Mouse (Mus musculus): ENCODE measurements around the gene Zan.
A peak's percentile ranks its signal among the peaks of the same experiment; 100 is the strongest.
"Not testable (repeated sequence)": the region's sequence is repeated elsewhere in the genome, so short reads cannot be mapped to it uniquely, and the experiment has no call there.

Gene Zan

GRCm38 (mm10) chr5:137501709-137502666 is 25.1 kb upstream of the Zan start, which contains the start of gene Pop7:
Pop7 (minus strand) TSS chr5:137502518.
- DNase-seq (ENCODE audit: low spot score), result peak; percentile 100

- DNase-seq (ENCODE audit: low spot score), result no peak
These were observed 23.3 kb upstream of the Zan start for GRCm38 (mm10) chr5:137500186-137500585.

DNA sequence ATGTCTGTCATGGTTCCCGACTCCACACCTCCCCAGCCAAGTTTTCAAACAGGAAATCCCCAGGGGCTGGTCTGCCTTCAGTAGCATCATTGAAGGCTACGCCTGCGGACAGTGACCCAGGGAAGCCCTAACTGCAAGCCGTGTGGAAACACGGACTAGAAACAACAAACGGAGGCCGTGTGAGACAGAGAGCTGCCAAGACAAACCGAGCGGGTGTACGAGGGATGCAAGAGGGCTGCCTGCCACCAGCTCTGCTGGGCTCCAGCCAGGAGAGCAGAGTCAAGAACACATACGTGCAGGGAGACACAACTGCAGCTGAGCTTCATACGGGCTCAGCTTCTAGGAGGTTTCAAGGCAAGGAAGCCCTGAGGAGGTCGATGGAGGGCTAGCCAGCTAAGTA is 17.0 kb upstream of the Zan start:
- DNase-seq (ENCODE audit: low spot score), result peak; percentile 57

GRCm38 (mm10) chr5:137491559-137491958 is 14.7 kb upstream of the Zan start:
- DNase-seq (ENCODE audit: low spot score), result no peak

DNA sequence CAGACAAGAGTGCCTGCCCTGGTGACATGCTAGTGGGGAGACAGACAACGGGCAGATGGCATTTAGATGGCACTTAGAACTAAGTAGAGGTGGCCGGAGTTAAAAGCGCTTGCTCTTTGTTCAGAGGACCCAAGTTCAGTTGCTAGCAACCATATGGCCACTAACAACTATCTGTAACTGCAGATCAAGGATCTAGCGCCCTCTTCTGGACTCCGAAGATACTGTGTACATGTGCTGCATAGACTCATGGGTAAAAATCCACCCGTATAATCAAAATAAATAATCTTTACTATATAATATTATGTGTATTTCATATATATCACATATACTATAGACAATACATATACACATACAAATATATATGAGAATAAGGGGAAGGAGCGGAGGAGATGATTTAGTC is 10.8 kb upstream of the Zan start:
- no peak for DNase-seq (ENCODE audit: low spot score)

- no peak for DNase-seq (ENCODE audit: low spot score)
These were observed 8.9 kb upstream of the Zan start for GRCm38 (mm10) chr5:137485851-137486155.

- no peak for DNase-seq (ENCODE audit: low spot score)
These were observed 8.4 kb upstream of the Zan start for GRCm38 (mm10) chr5:137485071-137485850.

DNA sequence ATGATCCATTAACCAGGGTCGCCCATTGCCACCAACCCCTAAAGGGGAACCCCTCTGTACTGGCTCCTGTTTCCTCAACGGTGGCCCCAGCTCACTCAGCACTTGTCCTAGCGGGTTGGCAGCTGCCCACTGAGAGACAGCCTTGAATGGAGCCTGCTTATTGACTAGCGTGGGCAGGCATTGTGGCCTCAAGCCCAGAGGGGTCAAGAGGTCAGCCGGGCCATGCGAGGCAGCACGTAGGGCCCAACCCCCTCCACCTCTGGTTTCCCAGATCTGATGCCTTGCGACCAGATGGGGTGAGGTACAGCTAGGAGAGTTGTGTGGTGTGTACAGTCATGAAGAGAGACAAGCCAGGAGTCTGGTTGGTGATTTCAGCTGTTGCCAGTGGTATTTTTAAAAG is 5.0 kb upstream of the Zan start:
- DNase-seq (ENCODE audit: low spot score), result peak; percentile 70

DNA sequence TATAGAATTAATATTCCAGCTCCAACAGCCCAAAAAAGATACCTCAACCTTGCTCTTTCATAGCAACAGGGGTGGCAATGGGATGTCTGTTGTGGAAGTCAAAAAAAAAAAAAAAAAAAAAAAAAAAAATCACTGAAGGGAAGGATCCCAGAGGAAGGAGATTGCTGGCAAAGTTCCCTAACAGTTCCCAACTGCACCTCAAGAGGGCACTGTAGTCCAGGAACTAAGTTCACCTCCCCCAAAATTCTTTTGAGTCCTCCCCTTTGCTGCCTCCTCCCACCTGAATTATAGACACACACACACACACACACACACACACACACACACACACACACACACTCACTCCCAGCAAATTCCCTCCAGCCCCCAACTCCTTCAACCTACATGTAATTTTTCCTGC is 4.3 kb upstream of the Zan start:
- peak; percentile 94 for DNase-seq (ENCODE audit: low spot score)

GRCm38 (mm10) chr5:137474351-137474750 is 2.5 kb downstream of the Zan start:
- DNase-seq (ENCODE audit: low spot score), result no peak

DNA sequence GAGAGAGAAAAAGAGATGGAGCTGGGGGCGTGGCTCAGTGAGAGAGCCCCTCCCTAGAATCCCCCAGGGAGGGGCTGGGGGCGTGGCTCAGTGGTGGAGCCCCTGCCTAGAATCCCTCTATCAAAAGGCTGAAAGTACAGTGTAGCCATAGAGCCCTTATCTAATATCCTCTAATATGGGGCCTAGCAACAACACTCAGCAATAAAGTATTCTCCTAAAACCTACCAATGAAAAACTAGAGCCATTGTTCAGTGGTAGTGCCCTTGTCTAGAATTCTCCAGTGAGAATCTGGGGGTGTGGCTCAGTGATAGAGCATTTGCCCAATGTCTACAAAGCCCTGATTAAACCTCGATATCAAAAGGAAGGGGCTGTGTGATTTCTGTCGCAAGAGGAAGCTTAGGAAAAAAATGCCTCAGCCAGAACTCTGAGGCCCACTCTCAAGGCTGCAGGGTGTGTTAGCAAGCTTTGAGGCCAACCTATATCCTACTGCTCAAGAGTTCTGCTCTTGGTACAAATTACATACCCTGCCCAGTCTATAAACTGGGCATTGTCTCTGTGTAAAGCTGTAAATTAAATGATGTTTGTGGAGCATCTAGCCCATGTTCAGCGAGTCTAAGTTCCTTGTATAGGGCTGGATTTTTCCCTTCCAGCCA is 4.5 kb downstream of the Zan start:
- DNase-seq (ENCODE audit: low spot score), result no peak

- no peak for DNase-seq (ENCODE audit: low spot score)
These were observed 9.9 kb downstream of the Zan start for GRCm38 (mm10) chr5:137466946-137467345.

DNA sequence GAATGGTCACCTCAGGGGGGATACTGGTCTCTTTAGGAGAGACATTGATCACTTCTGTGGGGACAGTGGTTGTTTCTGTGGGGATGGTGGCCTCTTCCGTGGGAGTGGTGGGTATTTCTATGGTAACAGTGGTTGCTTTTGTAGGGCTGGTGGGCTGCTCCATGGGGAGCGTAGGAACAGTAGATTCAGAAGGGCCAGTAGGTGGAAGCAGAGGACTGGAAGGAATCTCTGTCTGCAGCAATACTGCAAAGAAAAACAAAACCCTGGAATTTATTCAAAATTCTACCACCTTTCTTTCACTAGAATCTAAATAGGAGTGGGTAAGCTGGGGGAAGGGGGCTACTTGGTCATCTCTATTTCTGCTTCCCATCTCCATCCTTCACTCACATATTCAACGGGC is 11.8 kb downstream of the Zan start:
- no peak for DNase-seq (ENCODE audit: low spot score)

- DNase-seq (ENCODE audit: low spot score), result no peak
These were observed 20.8 kb downstream of the Zan start for GRCm38 (mm10) chr5:137455866-137456591.

DNA sequence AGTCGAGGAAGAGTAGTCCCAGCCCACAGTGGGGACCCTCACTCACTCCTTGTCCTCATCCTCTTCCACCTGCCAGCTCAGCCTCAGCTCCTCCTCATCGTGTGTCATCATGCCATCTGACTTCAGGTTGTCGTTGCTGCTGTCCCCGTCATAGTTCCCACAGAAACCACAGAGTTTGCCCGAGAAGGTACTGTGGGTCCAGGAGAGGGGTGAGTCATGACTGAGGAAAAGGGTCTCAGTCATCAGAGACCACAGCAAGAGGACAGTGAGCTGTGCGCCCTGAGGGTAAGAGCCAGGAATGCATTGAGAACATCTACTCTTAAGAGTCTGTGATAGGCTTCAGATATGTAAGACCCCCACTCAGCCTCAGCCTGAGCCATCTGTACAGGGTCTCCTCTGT is 21.7 kb downstream of the Zan start:
- DNase-seq (ENCODE audit: low spot score), result no peak

DNA sequence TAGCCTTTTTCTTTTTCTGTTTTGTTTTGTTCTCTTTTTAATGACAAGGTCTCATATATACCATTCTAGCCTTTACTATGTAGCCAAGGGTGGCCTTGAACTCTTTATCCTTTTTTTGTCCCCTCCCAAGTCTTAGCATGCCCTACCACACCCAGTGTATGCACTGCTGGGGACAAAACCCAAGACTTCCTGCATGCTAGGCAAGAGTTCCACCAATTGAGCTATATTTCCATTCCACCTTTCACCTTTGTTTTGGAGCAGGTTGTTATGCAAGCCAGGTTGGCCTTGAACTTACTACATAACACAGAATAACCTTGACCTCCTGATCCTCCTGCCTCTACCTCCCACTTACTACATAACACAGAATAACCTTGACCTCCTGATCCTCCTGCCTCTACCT is 31.3 kb downstream of the Zan start:
- DNase-seq (ENCODE audit: low spot score), result no peak

DNA sequence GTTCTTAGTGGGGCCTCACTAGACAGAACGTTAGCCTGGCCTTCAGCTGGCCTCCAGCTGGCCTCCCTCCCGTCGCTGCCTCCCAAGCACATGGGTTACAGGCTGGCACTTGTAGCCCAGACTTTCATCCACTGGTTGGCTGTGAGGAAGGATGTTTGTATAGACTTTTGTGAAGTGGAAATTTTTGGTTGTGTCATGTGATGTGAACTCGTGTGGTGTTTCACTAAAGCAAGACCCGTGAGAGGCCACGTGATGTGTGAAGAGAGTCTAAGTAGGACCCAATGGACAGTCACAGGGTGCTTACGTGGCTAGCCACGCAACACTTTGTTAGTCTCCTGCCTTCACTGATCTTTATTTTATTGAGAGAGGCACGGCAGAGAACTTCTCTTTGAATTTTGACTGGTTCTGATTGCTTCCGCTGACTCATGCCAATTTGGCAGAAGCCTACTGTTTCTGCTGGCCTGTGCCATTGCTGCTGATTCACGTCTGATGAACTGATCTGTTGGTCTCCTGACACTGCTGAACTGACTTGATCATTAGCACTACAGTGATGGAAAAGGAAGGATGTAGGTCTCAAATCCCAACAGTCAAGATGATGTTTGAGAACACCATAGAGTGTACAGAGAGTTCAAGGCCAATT is 36.5 kb downstream of the Zan start:
- DNase-seq (ENCODE audit: low spot score), result peak; percentile 64

DNA sequence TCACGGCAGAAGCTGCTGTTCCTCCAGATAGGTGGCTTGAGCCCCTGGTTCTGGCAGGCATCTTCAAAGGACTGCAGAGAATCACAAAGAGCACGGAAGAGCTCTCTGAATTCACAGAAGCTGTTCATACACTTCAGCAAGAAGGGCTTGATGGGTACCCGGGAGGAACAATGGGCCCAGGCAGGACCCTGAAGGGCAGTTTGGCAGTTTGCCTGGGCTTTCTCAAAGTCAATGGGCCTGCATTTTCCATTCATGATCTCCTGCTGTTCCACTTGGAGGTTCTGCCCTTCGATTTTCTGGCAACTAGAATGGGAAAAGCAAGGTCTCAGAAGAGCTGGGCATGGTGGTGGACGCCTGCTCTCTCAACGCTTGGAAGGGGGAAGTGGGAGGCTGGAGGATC is 43.0 kb downstream of the Zan start:
- DNase-seq (ENCODE audit: low spot score), result no peak

GRCm38 (mm10) chr5:137430402-137430801 is 46.5 kb downstream of the Zan start:
- DNase-seq (ENCODE audit: low spot score), result not testable (repeated sequence)

DNA sequence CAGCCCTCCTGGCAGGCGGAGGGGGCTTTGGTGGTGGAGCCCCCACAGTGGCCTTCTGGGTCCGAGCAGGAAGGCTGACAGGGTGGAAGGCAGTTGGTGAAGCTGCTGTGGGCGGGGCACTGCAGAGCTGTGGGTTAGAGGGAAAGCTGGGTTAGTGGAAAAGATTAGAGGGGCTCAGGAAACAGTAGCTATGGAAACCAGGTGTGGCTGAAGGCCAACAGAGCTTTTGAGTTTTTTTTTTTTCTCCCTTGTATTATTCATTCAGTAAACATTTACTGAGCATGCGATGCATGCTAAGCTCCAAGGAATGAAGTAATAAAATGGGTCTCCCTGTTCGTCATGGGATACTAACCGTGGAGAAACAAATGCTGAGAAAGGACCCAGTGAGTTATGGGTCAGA is 51.2 kb downstream of the Zan start:
- DNase-seq (ENCODE audit: low spot score), result no peak

- no peak for DNase-seq (ENCODE audit: low spot score)
These were observed 57.0 kb downstream of the Zan start for GRCm38 (mm10) chr5:137419841-137420240.

GRCm38 (mm10) chr5:137419105-137419504 is 57.8 kb downstream of the Zan start:
- no peak for DNase-seq (ENCODE audit: low spot score)
